Mouse (Mus musculus) CH12.LX (cell line): Measurements from ENCODE around the gene Gm5416. TPM values are rescaled to one million over a fixed set of nuclear protein-coding genes. Genes with fewer than 3 reads are reported as not detected.
"Not testable (repeated sequence)": the region's sequence is repeated elsewhere in the genome, so short reads cannot be mapped to it uniquely, and the experiment has no call there.

Experiments used
- DNase-seq: peaks from one replicate; pipeline ENCODE4 v3.0.0-alpha.2; 2013; ENCODE audit errors: extremely low read depth
- H3K27ac ChIP-seq: 2 replicates; pipeline ENCODE4 v1.5.1; 2012; ENCODE audit warnings: low read depth, mild to moderate bottlenecking, control low read depth, moderate library complexity; ENCODE audit not compliant: insufficient read depth
- H3K27me3 ChIP-seq: replicated peaks from 2 replicates; pipeline ENCODE3; 2012; ENCODE audit warnings: inconsistent platforms
- H3K36me3 ChIP-seq, 2 experiments: replicated peaks in 1 of 2; 2 replicates each; pipeline versions ENCODE3 to v1.6.1; 2012; ENCODE audit warnings: inconsistent platforms in 1 of 2, low read length in 1 of 2, mild to moderate bottlenecking in 1 of 2, mixed read lengths in 1 of 2, moderate library complexity in 1 of 2; ENCODE audit not compliant: control insufficient read depth in 1 of 2, insufficient read depth in 1 of 2
- H3K4me1 ChIP-seq, 2 experiments: 2 replicates each; pipeline ENCODE4 v1.6.1; 2012; ENCODE audit warnings: inconsistent platforms in 1 of 2, moderate library complexity in 1 of 2; ENCODE audit not compliant: insufficient read depth in 2 of 2, control insufficient read depth in 1 of 2
- H3K4me2 ChIP-seq: 2 replicates; pipeline ENCODE4 v1.6.1; 2012; ENCODE audit warnings: low read depth, mild to moderate bottlenecking, control low read depth; ENCODE audit not compliant: poor library complexity, insufficient read depth, severe bottlenecking
- H3K4me3 ChIP-seq, 3 experiments: fragments of 150-350 bp in 1 of 3; sonication (generic) in 1 of 3; replicated peaks in 1 of 3; 2 replicates each; pipeline versions ENCODE3 to v1.5.1; 2011 to 2012; ENCODE audit warnings: low read depth in 2 of 3, low read length in 2 of 3, mild to moderate bottlenecking in 2 of 3, moderate library complexity in 2 of 3, control low read depth in 1 of 3, improper control_type of control experiment in 1 of 3, inconsistent platforms in 1 of 3, mixed read lengths in 1 of 3; ENCODE audit not compliant: poor library complexity in 1 of 3
- H3K79me2 ChIP-seq: replicated peaks from 2 replicates; pipeline ENCODE4 v1.6.1; 2012; ENCODE audit warnings: mild to moderate bottlenecking, moderate library complexity; ENCODE audit not compliant: control insufficient read depth, poor library complexity, insufficient read depth, severe bottlenecking; ENCODE audit errors: extremely low read depth
- H3K9ac ChIP-seq: 2 replicates; pipeline ENCODE4 v1.6.1; 2012; ENCODE audit warnings: low read depth, mild to moderate bottlenecking, control low read depth, moderate library complexity; ENCODE audit not compliant: insufficient read depth
- H3K9me3 ChIP-seq: replicated peaks from 2 replicates; pipeline ENCODE3; 2012; ENCODE audit warnings: low read length, inconsistent platforms, mixed read lengths
- ELF1 ChIP-seq: IDR thresholded peaks from 2 replicates; pipeline ENCODE4 v1.6.1; 2014; ENCODE audit warnings: low read depth, mild to moderate bottlenecking, inconsistent platforms, low read length, improper control_type of control experiment
- NELFE ChIP-seq: IDR thresholded peaks from 2 replicates; pipeline ENCODE4 v1.6.1; 2011; ENCODE audit warnings: low read depth, low read length, improper control_type of control experiment
- dilution Hi-C: fragments of 300-500 bp; cut with MboI; formaldehyde crosslinking; loops from 2 replicates; pipeline ENCODE4 v1.14.3; 2020; ENCODE audit warnings: low sequenced_read_pairs; ENCODE audit not compliant: extremely low pct_unique_long_range_greater_than_20kb, extremely low pct_ligation_motif_present
- in situ Hi-C: fragments of 300-500 bp; cut with MboI; formaldehyde crosslinking; loops from 3 replicates; pipeline ENCODE4 v1.14.3; 2019; ENCODE audit warnings: low sequenced_read_pairs, low pct_ligation_motif_present, low pct_unique_long_range_greater_than_20kb, mixed read lengths
- polyA plus RNA-seq: library from polyadenylated mRNA; unstranded; fragments of >175 nt; gene quantifications from 2 replicates; pipeline ENCODE4 v1.2.1, GENCODE M21; 2012; ENCODE audit warnings: low read depth; ENCODE audit not compliant: insufficient read length
- total RNA-seq, 2 experiments: library from RNA; depleted of rRNA; stranded (reverse); fragments of 300-350 nt in 1 of 2; fragments of >200 nt in 1 of 2; gene quantifications; 2 replicates each; pipeline ENCODE4 v1.2.3; 2012 to 2014

Gene Gm5416
- total and polyA plus RNA-seq, 3 experiments, result not detected

- dilution Hi-C loops, H3K27ac ChIP-seq, in situ Hi-C loops, H3K27me3 ChIP-seq, H3K9ac ChIP-seq, H3K4me1 ChIP-seq, H3K36me3 ChIP-seq, H3K9me3 ChIP-seq, H3K79me2 ChIP-seq: not testable (repeated sequence)
- peak; percentile 27 for DNase-seq
- peak within 1 kb of the TSS; percentile 58 to 63 (median 59) for H3K4me3 ChIP-seq
- peak within 1 kb of the TSS; percentile 51 for H3K4me2 ChIP-seq
- peak; percentile 36 for TF ChIP-seq NELFE
- peak; percentile 43 for TF ChIP-seq ELF1
Measured at GRCm38 (mm10) chr16:36221168-36221567, 11.0 kb downstream of the Gm5416 start, which contains the start of gene 2010005H15Rik. Gene 2010005H15Rik (plus strand): TSS chr16:36221468.

GRCm38 (mm10) chr16:36260585-36260984, 50.4 kb downstream of the Gm5416 start:
- H3K9ac ChIP-seq, in situ Hi-C loops, H3K27me3 ChIP-seq, DNase-seq, H3K27ac ChIP-seq, H3K4me1 ChIP-seq, H3K79me2 ChIP-seq, dilution Hi-C loops, H3K4me3 ChIP-seq, H3K36me3 ChIP-seq, H3K4me2 ChIP-seq, H3K9me3 ChIP-seq: not testable (repeated sequence)

Other genes with a start within 250 kb of the Gm5416 start
- 22.1 and 29.8 TPM in 2 replicates for gene Kpna1, start 231.7 kb upstream of the Gm5416 start, total RNA-seq (2012; rRNA removed)
- 57.9 and 66.6 TPM in 2 replicates for gene Kpna1, start 231.7 kb upstream of the Gm5416 start, total RNA-seq (2014; rRNA removed)
- gene Kpna1, start 231.7 kb upstream of the Gm5416 start, polyA plus RNA-seq, result 63.9 and 74.1 TPM in 2 replicates
- 5.9 and 8.4 TPM in 2 replicates for gene Wdr5b, start 169.2 kb upstream of the Gm5416 start, total RNA-seq (2012; rRNA removed)
- 7.4 and 8.0 TPM in 2 replicates for gene Wdr5b, start 169.2 kb upstream of the Gm5416 start, total RNA-seq (2014; rRNA removed)
- gene Wdr5b, start 169.2 kb upstream of the Gm5416 start, polyA plus RNA-seq, result 5.4 and 6.2 TPM in 2 replicates
- gene Fam162a, start 138.8 kb upstream of the Gm5416 start, total RNA-seq (2012; rRNA removed), result 208 and 419 TPM in 2 replicates
- 358 and 369 TPM in 2 replicates for gene Fam162a, start 138.8 kb upstream of the Gm5416 start, total RNA-seq (2014; rRNA removed)
- gene Fam162a, start 138.8 kb upstream of the Gm5416 start, polyA plus RNA-seq, result 172 and 204 TPM in 2 replicates
- 274 and 280 TPM in 2 replicates for gene Ccdc58, start 138.7 kb upstream of the Gm5416 start, total RNA-seq (2012; rRNA removed)
- 545 and 591 TPM in 2 replicates for gene Ccdc58, start 138.7 kb upstream of the Gm5416 start, total RNA-seq (2014; rRNA removed)
- 188 and 214 TPM in 2 replicates for gene Ccdc58, start 138.7 kb upstream of the Gm5416 start, polyA plus RNA-seq
- not detected in 2 replicates for gene Csta1, start 79.2 kb upstream of the Gm5416 start, total RNA-seq (2012; rRNA removed)
- gene Csta1, start 79.2 kb upstream of the Gm5416 start, total RNA-seq (2014; rRNA removed), result not detected in 2 replicates
- gene Csta1, start 79.2 kb upstream of the Gm5416 start, polyA plus RNA-seq, result not detected in 2 replicates
- not detected in 2 replicates for gene Stfa2l1, start 53.6 kb upstream of the Gm5416 start, total RNA-seq (2012; rRNA removed)
- not detected in 2 replicates for gene Stfa2l1, start 53.6 kb upstream of the Gm5416 start, total RNA-seq (2014; rRNA removed)
- not detected in 2 replicates for gene Stfa2l1, start 53.6 kb upstream of the Gm5416 start, polyA plus RNA-seq
- not detected in 2 replicates for gene Gm5483, start 26.2 kb upstream of the Gm5416 start, total RNA-seq (2012; rRNA removed)
- 1.0 TPM in 1 of 2 replicates, not detected in the other for gene Gm5483, start 26.2 kb upstream of the Gm5416 start, total RNA-seq (2014; rRNA removed)
- 0.29 and 0.47 TPM in 2 replicates for gene Gm5483, start 26.2 kb upstream of the Gm5416 start, polyA plus RNA-seq
- 15.6 and 20.9 TPM in 2 replicates for gene 2010005H15Rik, start 11.1 kb downstream of the Gm5416 start, total RNA-seq (2012; rRNA removed)
- 71.5 and 84.2 TPM in 2 replicates for gene 2010005H15Rik, start 11.1 kb downstream of the Gm5416 start, total RNA-seq (2014; rRNA removed)
- gene 2010005H15Rik, start 11.1 kb downstream of the Gm5416 start, polyA plus RNA-seq, result 43.1 and 54.7 TPM in 2 replicates
- not detected in 2 replicates for gene Stfa1, start 66.5 kb downstream of the Gm5416 start, total RNA-seq (2012; rRNA removed)
- 0.79 and 1.3 TPM in 2 replicates for gene Stfa1, start 66.5 kb downstream of the Gm5416 start, total RNA-seq (2014; rRNA removed)
- 0.68 and 1.0 TPM in 2 replicates for gene Stfa1, start 66.5 kb downstream of the Gm5416 start, polyA plus RNA-seq
- gene BC117090, start 123.9 kb downstream of the Gm5416 start, total RNA-seq (2012; rRNA removed), result not detected in 2 replicates
- gene BC117090, start 123.9 kb downstream of the Gm5416 start, total RNA-seq (2014; rRNA removed), result not detected in 2 replicates
- not detected in 2 replicates for gene BC117090, start 123.9 kb downstream of the Gm5416 start, polyA plus RNA-seq
- not detected in 2 replicates for gene BC100530, start 157.3 kb downstream of the Gm5416 start, total RNA-seq (2012; rRNA removed)
- gene BC100530, start 157.3 kb downstream of the Gm5416 start, total RNA-seq (2014; rRNA removed), result not detected in 2 replicates
- gene BC100530, start 157.3 kb downstream of the Gm5416 start, polyA plus RNA-seq, result not detected in 2 replicates
- gene Stfa2, start 198.1 kb downstream of the Gm5416 start, total RNA-seq (2012; rRNA removed), result not detected in 2 replicates
- not detected in 2 replicates for gene Stfa2, start 198.1 kb downstream of the Gm5416 start, total RNA-seq (2014; rRNA removed)
- gene Stfa2, start 198.1 kb downstream of the Gm5416 start, polyA plus RNA-seq, result not detected in 2 replicates
- gene Stfa3, start 245.0 kb downstream of the Gm5416 start, total RNA-seq (2012; rRNA removed), result not detected in 2 replicates
- not detected in 2 replicates for gene Stfa3, start 245.0 kb downstream of the Gm5416 start, total RNA-seq (2014; rRNA removed)
- gene Stfa3, start 245.0 kb downstream of the Gm5416 start, polyA plus RNA-seq, result not detected in 2 replicates